Mouse (Mus musculus) fibroblast of lung, adult 2 months (primary cell): ENCODE measurements around the gene Tfap2a.

Experiments used
- DNase-seq: peaks from one replicate; pipeline ENCODE4 v3.0.0-alpha.2; 2011; ENCODE audit warnings: low read depth

Gene Tfap2a

DNA sequence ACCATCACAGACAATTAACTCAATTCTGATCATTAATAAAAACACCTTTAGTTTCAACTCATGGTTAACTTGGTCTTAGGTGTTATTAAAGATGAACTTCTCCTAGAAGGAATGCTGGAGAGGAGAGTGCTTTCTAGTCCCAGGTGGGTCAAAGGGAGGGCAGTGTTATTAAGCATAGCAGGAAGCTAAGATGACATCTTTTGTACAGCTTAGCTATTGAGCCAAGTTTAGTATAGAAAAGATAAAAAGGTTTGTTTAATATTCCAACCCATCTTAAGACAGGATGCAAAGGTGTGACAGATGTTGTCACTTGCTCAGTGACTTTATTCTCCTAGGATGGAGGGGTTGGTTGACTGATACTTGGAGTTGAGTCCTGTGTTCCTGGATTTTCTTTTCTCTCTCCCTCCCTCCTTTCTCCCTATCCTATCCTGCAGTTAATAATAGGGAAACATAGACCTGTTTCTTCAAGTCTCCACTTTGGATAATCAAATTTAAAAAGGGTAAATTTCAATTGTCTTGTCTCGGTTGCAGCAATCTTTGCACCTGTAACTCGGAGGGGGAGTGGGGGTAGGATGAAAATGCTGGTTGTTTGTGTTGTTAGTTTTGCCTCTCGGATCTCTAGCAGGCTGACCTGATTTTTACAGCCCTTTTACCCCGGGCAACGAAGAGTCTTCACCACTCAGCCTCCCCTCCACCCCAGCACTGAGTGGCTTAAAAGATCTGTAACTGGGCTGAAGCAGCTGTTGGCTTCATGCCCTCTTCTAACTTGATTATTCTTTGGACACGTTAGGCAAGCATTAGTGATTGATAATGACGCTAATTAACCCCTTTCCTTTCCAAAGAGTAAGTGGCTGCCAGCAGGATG lies 26.3 kb downstream of the Tfap2a start:
- no peak for DNase-seq

DNA sequence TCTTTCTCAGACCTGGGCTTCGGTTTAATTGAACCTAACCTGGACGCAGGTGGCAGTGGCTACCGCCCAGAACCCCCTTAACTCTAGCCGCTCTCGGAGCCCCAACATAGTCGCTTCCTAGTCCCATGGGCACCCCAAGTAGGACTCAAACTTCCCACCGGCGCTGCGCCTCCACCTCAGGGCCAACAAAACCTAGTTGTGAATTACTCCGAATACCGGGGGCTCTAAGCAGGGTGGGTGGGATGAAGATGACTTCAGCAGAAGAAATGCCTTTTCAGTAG lies 28.2 kb downstream of the Tfap2a start:
- DNase-seq, result no peak

DNA sequence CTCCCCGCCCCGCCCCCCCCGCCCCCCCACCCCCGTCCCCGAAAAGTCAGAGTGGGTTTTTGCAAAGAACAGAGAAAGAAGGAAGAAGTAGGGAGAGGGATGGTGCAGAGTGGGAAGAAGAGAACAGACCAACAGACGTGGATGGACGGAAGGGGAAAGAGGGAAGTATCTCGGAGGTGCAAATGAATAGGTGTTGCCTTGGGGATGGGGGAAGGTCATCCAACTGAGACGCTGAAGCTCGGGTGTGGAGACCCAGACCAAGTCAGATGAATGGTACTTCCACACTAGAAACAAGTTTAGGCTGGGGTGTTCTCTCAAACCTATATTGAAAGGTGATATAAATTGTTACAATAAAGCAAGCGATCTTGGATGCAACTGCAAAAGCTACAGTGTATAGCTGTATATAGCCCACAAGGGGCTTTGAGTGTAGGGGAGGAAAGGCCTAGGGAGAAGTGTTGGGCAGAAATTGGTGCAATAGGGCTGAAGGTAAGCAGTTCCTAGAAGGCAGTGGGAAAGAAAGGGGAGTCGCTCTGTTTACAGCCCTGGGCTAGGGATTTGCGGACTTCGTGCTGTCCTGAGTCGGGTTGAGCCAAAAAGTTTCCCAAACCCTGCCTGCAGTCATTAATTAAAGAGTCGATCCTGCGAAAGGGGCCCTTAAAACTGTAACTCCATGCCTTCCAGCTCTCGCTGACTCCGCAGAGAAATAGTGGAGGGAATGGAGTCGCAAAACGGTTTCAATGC lies 28.7 kb downstream of the Tfap2a start:
- no peak for DNase-seq

DNA sequence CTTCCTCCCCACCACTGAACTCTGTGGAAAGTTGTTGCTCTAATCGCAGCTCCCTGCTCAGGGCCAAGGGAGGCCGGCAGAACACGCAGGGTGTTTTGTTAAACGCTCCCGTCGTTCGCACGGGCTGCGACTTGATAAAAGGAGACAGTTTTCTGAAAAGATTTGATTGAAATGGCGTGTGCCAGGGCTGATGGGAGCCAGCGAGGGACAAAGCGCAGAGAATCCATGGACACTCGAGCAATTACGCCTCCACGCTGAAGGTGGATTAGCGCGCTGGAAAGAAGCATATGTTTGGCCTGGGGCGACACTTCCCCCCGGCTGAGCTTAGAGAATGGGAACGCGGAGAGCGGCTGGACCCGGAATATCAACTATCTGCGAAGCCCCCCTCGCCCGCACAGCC lies 29.3 kb downstream of the Tfap2a start:
- no peak for DNase-seq

DNA sequence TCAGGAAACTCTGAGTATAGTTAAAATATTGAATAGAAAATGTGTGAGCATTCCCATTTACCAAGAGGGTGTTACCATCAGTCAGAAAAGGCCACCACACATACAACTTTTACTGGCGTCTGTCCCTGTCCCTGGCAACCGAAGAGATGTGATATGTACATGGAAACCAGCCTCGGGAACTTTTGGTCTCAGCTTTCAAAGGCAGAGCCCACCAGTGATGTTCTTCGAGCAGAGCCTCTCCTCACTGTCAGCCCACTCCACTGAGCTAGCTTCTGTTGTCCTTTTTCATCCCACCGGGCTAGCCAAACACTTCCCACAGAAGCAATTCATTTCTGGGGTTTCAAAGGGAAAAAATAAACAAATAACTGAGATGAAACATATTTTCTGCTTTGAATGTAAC lies 29.9 kb downstream of the Tfap2a start:
- no peak for DNase-seq

DNA sequence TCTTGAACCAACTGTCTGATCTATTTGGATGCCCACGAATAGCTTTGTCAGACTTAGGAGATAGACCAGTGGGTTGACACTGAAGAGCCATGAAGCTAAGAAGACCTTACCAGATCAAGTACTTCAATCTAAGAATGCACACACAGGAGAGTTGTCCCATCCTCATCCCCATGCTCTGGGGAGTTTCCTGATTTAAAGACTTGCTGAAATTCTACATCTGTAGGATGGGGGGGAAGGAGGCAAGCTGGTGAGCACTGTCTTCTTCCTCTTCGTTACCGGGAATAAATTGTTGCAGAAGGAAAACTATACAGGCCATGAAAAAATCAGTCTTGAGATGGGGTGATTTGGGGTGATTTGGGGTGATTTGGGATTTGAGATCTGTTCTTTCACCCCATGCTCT lies 30.5 kb downstream of the Tfap2a start:
- no peak for DNase-seq

DNA sequence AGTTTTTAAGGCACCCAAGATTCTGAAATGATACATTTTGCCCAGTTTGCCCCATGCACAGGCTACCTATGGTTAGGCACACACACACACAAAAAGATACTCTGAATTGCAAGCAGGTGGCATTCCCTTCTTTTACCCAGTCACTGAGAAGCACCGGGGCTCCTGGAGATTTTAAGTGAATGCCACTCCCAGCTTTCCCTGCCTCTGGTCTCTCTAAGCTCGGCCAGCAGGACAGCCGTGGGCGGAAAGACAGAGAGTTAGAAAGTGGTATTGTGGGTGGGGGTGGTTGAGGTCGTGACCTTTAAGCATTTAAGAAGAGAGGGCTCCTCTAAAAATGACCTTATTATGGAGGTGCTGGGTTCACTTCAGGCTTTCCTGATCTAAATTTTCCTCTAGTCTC lies 31.6 kb downstream of the Tfap2a start:
- no peak for DNase-seq

DNA sequence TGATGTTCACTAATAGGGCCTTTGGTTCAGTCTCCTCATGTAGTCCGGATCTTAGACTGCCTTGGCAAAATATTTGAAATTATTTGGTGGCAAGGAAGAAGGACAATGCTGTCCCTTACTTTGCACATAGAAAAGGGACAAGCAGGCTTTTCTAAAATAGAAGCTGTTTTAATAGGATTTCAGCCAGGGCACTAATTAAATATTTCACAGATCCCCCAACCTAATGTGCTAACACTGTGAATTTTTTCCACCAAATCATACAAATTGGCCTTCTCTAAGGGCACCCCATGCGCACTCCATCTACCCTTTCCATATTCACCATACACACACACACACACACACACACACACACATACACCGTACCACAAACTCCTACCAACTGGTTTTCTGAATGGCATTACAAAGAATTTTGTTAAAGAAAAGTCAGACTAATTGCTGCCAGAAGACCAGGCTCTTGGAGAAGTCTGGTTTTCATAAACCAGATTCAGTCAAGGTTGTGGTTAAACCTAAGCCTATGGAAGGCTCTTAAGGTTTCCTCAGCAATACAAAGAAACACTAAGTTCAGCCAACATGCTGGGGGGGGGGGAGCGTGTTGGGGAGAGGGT lies 32.3 kb downstream of the Tfap2a start:
- DNase-seq, result no peak

DNA sequence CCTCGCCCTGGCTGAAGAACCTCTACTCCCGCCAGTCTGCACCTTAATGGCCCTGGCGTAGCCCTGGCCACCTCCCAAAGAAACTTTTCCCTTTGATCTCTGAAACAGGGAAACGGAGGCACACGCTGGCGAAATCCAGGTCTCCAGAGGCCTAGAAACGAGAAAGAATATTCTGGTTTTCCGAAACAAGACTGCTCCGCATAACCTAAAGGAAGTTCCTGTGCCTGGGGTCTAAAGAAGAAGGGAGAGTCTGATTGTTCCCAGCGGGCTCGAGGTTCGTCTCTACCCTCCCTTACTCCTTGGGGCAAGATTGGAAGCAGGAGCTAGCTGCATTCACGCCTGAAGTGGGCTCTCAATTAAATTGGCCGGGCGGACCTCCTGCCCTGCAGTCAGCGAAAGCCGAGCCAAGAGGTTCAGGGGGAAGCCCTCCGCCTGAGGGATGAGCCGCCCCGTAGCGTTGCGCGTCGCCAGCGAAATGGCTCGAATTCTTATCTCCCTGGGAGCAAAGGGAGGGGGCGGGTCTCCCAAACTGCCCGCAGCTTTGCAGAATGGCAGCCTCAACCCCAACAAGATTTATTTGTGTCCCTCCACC lies 33.2 kb downstream of the Tfap2a start:
- DNase-seq, result no peak

DNA sequence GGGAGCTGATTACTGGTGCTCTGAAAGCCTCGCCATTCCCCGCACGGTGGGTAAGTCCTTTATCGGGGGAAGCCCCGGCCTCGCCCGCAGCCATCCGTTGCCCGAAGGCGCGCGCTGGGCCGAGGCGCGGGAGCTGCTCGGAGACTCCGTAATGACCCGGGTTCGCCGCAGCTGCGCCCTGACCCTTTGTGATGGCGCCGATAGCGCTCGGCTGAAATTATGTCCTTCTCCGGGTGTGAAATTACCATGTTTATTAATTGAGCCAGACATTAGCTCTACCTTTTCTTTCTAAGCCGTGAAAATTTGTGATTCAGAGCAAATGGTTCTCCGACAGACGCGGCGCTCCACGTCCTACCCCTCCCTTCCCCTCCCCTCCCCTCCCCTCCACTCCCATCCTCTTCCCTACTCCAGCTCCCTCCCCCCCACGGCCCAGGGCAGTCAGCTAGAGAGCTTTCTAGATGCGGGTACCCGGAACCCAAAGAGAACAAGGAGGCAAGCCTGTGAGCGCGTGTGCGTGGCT lies 34.1 kb downstream of the Tfap2a start:
- DNase-seq, result no peak

DNA sequence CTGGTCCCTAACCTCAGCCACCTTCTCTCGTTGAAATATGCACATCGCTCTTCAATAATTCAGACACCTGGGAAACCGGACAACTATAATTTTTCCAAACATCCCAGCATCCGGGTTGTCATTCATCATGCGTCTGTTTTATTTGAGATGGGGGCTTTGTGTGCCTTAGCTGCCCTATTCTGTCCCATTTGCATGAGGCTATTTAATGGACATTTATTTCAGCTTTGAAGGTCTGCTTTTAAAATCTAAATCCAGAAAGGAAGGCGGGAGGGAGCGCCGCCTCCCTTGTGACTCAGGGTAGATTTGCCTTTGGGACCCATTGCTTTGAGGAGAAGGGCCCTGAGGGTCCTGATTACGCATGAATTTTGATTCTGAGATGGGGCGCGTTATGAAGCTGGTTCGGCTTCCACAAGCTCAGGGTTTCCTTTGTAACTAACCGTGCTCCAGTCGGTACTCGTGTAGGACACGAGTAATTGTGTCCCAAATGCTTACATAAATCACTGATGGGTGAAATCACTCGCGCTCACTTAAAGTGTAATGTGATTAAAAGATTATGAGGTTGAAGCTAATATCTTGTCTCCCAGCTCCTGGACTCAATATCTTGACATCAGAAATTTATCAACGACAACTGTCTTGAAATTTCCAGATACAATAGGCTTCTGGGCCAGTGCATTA lies 34.9 kb downstream of the Tfap2a start:
- no peak for DNase-seq

DNA sequence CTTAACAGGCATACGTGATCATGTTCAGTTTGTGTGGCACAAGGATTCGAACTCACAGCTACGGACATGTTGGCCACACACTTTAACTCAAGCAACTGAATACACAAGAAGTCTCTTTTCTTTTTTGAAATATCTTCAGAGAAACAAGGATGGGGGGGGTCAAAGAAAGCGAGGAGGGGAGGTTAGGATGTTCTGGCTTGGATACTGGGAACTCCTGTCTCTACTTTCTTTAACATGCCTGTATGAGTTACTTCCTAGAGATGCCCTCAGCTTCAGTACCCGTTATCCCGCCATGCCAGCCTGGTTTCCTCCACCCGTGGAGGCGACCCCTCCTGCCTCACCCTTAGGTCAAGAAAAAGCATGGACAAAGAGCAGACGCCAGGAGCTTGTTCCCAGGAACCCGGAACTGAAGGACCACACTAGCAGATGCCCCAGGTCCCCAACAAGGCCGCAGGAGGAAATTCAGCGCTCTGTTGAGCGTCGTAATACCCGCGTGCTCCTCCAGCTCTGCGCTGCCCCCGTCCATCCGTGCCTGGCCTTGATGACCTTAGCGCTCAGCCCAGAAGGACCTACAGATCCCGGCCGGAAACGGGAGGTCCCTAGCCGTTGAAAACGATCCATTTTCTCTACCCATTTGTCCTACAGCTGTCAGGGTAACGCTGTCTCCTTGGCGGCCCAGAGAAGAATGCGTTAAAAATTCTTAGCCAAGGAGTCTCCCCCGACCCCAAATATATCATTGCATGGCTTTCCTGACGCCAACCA lies 35.6 kb downstream of the Tfap2a start:
- DNase-seq, result no peak

DNA sequence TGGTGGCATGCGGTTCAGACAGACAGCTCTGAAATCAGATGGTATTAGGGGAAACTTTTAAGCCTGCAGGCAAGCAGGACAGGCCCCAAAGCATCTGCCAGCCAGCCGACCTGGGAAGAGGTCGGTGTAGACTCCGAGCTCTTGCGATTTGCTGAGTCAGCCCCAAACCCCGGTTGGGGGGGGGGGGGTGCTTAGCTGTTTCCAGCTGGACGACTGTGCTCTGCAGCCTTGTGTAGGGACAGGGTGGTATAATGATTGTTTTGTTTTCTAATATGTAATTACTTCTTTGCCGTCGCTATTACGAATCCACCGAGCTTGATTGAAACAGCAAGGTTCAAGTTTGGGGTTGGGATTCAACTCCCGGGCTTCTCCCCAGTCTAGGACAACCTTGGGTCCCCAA lies 36.5 kb downstream of the Tfap2a start:
- no peak for DNase-seq

DNA sequence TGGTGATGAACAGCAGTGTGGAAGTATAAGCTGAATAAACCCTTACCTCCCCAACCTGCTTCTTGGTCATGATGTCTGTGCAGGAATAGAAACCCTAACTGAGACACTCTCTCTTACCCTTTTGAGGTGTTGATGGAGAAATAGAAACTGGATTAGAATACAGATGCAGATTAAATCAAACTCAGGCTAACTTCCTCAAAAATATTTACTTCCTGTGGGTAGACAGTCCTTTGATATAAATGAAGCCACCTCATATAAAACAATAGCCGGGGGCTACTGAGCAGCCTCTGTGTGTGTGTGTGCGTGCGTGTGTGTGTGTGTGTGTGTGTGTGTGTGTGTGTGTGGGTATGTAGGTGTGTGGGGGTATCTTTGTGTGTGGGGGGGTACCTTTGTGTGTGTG lies 52.4 kb downstream of the Tfap2a start:
- no peak for DNase-seq

DNA sequence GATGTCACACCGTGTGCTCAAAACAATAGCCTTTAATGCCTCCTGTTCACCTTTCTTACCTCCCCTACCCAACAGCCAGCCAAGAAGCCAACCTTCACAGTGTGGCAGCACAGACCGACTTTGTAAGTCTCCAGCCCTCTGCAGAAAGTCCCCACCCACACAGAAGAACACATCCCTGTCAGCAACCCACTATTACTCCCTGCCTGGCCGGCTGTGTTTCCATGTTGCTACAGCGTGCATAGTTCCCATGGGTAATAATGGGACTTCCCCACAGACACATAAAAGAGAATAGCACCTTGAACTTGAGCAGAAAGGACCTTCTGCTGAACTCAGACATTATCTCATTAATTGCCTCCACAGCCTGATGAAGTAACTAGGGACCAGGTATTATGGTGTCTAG lies 61.4 kb downstream of the Tfap2a start:
- no peak for DNase-seq
